Mouse (Mus musculus) limb, embryonic 13.5 days (tissue): ENCODE data around the gene Pou2f3. TPM values are rescaled to one million over a fixed set of nuclear protein-coding genes. Genes with fewer than 3 reads are reported as not detected.

Experiments used
- ATAC-seq: fragments of 200-750 bp; cut with Nextera tagmentation; 2 replicates; pipeline ENCODE4 v1.8.0; 2017; ENCODE audit warnings: low read depth, moderate number of reproducible peaks, moderate TSS enrichment; ENCODE audit not compliant: low FRiP score
- H3K27ac ChIP-seq: fragments of 300-500 bp; sonication (generic); 2 replicates; pipeline ENCODE4 v1.5.1; 2015; ENCODE audit warnings: inconsistent platforms, mild to moderate bottlenecking, moderate library complexity
- H3K27me3 ChIP-seq: fragments of 300-500 bp; sonication (generic); 2 replicates; pipeline ENCODE4 v1.6.1; 2015; ENCODE audit warnings: mild to moderate bottlenecking, inconsistent platforms
- H3K36me3 ChIP-seq: fragments of 300-500 bp; sonication (generic); 2 replicates; pipeline ENCODE4 v1.6.1; 2015; ENCODE audit warnings: inconsistent platforms, mild to moderate bottlenecking, moderate library complexity
- H3K4me1 ChIP-seq: fragments of 300-500 bp; sonication (generic); 2 replicates; pipeline ENCODE4 v1.6.1; 2015; ENCODE audit warnings: inconsistent platforms
- H3K4me2 ChIP-seq: fragments of 300-500 bp; sonication (generic); replicated peaks from 2 replicates; pipeline ENCODE4 v1.6.1; 2015; ENCODE audit warnings: inconsistent platforms, mild to moderate bottlenecking, moderate library complexity
- H3K4me3 ChIP-seq: fragments of 300-500 bp; sonication (generic); 2 replicates; pipeline ENCODE4 v1.5.1; 2015; ENCODE audit warnings: moderate library complexity, mild to moderate bottlenecking, inconsistent platforms
- H3K9ac ChIP-seq: fragments of 300-500 bp; sonication (generic); 2 replicates; pipeline ENCODE4 v1.6.1; 2015; ENCODE audit warnings: mild to moderate bottlenecking, inconsistent platforms
- H3K9me3 ChIP-seq: fragments of 300-500 bp; sonication (generic); 2 replicates; pipeline ENCODE4 v1.6.1; 2016; ENCODE audit warnings: inconsistent platforms
- WGBS: fragments of 180-500 bp; shearing (Covaris S2); methylation state at CpG from one replicate; pipeline ENCODE4 v1.1.7; 2015; 5-methylcytosine and 5-hydroxymethylcytosine counted together
- polyA plus RNA-seq: library from polyadenylated mRNA; unstranded; fragments of >200 nt; fragmentation: Nextera tagmentation; extraction: Ambion mirVana; gene quantifications from 2 replicates; pipeline ENCODE4 v1.2.1, GENCODE M21; 2015

Gene Pou2f3
- polyA plus RNA-seq, 1 experiment from 2014 or later = 0.74 TPM

DNA sequence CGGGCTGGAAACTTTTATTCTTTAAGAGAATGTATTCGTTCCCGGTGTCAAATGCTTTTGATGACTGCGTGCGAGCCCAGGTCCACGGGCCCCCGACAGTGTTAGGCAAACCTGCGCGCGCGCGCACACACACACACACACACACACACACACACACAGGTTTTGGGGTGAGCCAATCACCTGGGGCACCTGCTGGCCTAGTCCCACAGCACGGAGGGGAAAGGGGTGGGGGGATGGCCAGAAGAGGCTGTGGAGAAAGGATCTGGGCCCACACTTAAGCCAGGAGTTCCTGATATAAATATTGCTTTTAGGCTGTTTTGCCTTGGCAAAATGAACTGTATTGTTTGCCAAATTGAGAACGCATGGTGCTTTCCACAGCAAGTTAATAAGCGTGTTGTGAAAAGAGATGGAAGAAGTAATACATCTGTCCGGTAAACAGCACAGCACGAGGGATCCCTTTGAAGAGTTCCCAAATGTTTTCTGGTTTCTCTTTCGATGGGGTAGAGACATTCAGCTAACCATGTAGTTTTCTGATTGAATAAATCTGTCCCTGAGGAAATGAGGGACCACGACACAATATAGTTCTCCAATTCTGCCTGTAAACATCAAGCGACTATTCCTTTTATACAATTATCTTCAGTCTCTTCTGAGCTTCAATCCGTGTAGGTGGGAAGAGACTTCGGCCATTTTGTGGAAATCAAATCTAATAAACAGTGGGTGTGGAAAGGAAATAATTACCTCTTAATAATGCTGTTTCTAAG is 103.6 kb downstream of the Pou2f3 start:
- peak; percentile 13; the same call in 1 of the 2 replicates for ATAC-seq

GRCm38 (mm10) chr9:43105664-43106361 is 104.4 kb downstream of the Pou2f3 start:
- WGBS = under 1% methylated on average over 78 of the region's 91 CpGs

More for the DNA sequence above, 103.6 kb downstream of the Pou2f3 start:
- 16% methylated on average over 22 of the region's 22 CpGs for WGBS
- Histone ChIP-seq H3K4me2 (peak overlapping the region; percentile 78), H3K4me3 (peak overlapping the region; percentile 87), H3K27ac (peak overlapping the region; percentile 94), H3K9ac (peak overlapping the region; percentile 97), H3K9me3 (no peaks in the 10 kb centered on the region), H3K27me3 (no peaks in the 10 kb centered on the region), H3K36me3 (peaks cover 14% of the 10 kb centered on the region), H3K4me1 (peaks cover 33% of the 10 kb centered on the region)

DNA sequence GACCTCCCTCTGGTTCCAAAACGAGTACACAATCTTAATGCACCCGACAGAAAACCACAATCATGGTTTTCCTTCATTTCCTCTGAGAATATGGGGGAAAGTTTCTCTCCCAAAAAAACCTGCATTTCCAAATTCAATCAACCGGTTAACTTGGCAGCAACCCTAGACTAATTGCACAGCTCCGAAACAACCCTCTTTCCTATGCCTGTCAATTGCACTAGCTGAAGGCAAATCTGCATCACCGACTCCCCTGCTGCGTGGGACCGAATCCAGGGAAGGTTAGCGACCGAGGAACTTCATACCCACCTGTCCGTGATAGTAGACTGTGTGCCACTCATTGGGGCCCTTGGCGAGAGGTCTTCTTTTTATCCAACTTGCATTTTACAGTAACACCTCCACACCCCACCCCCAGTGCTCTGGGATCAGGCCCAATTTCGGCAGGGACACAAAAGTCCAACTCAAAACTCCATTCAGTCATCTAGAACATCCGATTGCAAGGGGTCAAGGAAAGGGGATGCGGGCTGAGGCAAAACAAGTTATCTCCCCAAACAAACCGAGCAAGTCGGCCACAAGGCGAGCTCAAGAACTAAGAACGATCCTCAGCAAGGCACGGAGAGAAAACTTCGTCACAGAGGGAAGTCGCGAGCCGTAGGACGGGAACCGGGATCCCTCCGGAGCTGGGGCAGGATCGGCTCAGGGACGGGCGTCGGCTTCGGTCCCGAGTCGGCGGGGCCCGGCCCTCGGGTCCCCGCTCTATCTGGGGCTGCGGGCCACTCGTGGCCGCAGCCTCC is 105.1 kb downstream of the Pou2f3 start:
- Histone ChIP-seq H3K4me3 (peak overlapping the region; percentile 87), H3K4me1 (peaks cover 36% of the 10 kb centered on the region), H3K27ac (peak overlapping the region; percentile 94), H3K4me2 (peak overlapping the region; percentile 78), H3K36me3 (no peaks in the 10 kb centered on the region), H3K9ac (peak overlapping the region; percentile 97), H3K9me3 (no peaks in the 10 kb centered on the region), H3K27me3 (no peaks in the 10 kb centered on the region)
- ATAC-seq = no peak
- WGBS = under 1% methylated on average over 40 of the region's 40 CpGs

More at GRCm38 (mm10) chr9:43105664-43106361, 104.4 kb downstream of the Pou2f3 start:
- Histone ChIP-seq H3K36me3 (peaks cover 6% of the 10 kb centered on the region), H3K9ac (peak overlapping the region; percentile 97), H3K4me1 (peaks cover 34% of the 10 kb centered on the region), H3K9me3 (no peaks in the 10 kb centered on the region), H3K4me2 (peak overlapping the region; percentile 78), H3K27ac (peak overlapping the region; percentile 94), H3K4me3 (peak overlapping the region; percentile 87), H3K27me3 (no peaks in the 10 kb centered on the region)
- peak; percentile 88 for ATAC-seq

GRCm38 (mm10) chr9:43104526-43104872 is 105.7 kb downstream of the Pou2f3 start:
- H3K4me2 ChIP-seq = peak overlapping the region; percentile 78
- no peaks in the 10 kb centered on the region for H3K36me3 ChIP-seq
- H3K4me1 ChIP-seq = peaks cover 36% of the 10 kb centered on the region
- no peaks in the 10 kb centered on the region for H3K9me3 ChIP-seq
- peak overlapping the region; percentile 97 for H3K9ac ChIP-seq
- no peak for ATAC-seq
- H3K27ac ChIP-seq = no peak overlapping the region
- peak overlapping the region; percentile 87 for H3K4me3 ChIP-seq
- WGBS = 2% methylated on average over 4 of the region's 4 CpGs
- H3K27me3 ChIP-seq = no peaks in the 10 kb centered on the region

DNA sequence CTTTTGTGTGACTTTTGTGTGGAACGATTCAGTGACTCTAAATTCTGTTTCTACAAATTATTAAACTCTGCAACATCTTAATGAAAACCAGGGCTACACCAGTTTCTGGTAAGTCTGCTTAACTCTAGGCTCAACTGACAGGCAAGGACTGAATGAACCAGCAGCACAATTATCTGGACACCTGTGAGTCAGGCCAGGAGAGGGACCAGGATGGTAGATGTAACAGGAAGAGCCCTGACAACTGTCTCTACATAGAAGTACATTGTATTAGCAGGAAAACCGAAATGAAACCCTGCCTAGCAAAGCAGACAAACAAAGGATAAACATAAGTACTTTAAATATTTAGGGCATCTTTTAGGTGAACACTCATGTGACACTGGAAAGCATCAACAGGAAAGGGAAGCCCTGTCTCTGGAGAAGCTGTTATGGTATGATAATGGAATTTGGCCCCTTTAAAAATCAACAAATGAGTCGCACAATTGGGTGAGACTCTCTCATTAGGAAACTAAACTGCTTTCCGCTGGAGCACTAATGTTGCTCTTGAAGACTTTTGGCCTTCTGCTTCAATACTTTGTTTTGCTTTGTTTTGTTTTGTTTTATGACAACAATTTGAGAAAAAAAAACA is 106.4 kb downstream of the Pou2f3 start:
- Histone ChIP-seq H3K9me3 (no peaks in the 10 kb centered on the region), H3K9ac (peak overlapping the region; percentile 50; the same call in 1 of the 2 replicates), H3K4me2 (peak overlapping the region; percentile 78), H3K27ac (no peak overlapping the region), H3K27me3 (no peaks in the 10 kb centered on the region), H3K4me1 (peaks cover 36% of the 10 kb centered on the region), H3K36me3 (no peaks in the 10 kb centered on the region), H3K4me3 (peak overlapping the region; percentile 87)
- no peak for ATAC-seq
- 27% methylated on average over 4 of the region's 4 CpGs for WGBS

DNA sequence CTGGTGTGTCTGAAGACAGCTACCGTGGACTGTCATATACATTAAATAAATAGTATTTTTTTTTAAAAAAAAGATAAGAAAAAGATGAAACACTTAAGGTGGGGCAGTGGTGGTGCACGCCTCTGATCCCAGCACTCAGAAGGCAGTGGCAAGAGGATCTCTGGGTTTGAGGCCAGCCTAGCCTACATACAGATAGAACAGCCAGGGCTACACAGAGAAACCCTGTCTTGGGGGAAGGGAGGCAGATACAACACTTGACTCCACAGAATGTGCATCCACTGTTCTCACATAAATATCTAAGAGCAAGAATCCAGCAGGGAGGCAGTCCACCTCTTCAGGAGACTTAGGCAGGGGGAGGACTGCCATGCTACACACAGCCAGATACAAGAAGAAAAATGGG is 107.2 kb downstream of the Pou2f3 start:
- ATAC-seq = no peak
- WGBS = 94% methylated on average over 2 of the region's 2 CpGs
- H3K4me3 ChIP-seq = peak overlapping the region; percentile 87
- H3K27ac ChIP-seq = no peak overlapping the region
- H3K36me3 ChIP-seq = no peaks in the 10 kb centered on the region
- peak overlapping the region; percentile 78 for H3K4me2 ChIP-seq
- H3K4me1 ChIP-seq = peaks cover 36% of the 10 kb centered on the region
- H3K27me3 ChIP-seq = no peaks in the 10 kb centered on the region
- H3K9me3 ChIP-seq = no peaks in the 10 kb centered on the region
- no peak overlapping the region; the same call in 1 of the 2 replicates for H3K9ac ChIP-seq

DNA sequence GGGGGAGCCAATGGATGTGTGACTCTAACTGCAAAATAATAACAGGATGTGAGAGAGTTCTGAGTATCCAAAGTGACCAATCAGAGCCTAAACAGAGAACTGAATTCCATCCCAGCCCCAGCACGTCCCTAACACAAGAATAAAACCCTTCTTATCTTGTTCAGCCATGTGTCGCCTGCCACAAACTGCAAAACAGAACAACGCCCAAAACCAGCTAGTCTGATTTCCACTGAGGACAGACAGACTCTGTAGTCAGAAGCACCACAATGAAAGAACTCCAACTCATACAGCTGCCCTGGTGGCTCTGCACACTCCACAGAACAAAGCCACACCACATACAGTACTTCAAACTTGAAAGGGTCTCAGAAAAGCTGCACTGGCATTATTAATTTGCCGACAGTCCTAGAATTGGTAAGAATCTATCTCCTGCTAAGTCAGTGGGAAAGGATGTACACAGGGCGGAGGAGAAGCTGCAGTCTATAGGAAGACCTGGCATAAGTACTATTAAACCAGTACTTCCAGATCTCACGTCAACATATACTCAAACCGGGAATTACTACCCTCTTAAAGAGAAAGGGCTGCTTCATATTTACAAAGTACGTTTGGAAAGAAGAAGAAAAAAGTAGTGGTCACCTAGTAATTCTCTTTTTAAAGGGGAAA is 108.1 kb downstream of the Pou2f3 start:
- no peak for ATAC-seq
- peak overlapping the region; percentile 19; the same call in 1 of the 2 replicates for H3K4me3 ChIP-seq
- H3K27ac ChIP-seq = no peak overlapping the region
- H3K4me2 ChIP-seq = peak overlapping the region; percentile 78
- WGBS = 75% methylated on average over 8 of the region's 8 CpGs
- peak overlapping the region; percentile 31; the same call in 1 of the 2 replicates for H3K9ac ChIP-seq
- no peaks in the 10 kb centered on the region for H3K9me3 ChIP-seq
- peaks cover 40% of the 10 kb centered on the region for H3K4me1 ChIP-seq
- no peaks in the 10 kb centered on the region for H3K27me3 ChIP-seq
- no peaks in the 10 kb centered on the region for H3K36me3 ChIP-seq

DNA sequence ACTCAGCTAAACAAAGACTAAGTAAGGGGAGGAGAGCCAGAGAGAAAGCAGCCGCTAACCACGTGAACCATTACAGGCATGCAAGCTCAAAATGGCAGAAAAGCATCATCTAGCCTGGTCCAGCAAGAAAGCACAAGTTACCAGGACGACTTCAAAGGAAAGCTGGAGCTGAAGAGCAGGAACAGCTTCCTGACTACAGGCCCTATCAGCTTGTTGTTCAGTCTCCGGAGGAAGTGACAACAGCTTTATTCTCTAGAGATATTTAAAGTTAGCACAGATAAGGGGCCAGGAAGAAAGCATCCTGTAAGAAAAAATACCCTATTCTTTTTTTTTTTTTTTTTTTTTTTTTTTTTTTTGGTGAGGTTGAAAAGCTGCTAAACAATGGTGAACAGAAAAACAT is 111.2 kb downstream of the Pou2f3 start:
- 71% methylated on average over 4 of the region's 4 CpGs for WGBS
- Histone ChIP-seq H3K4me3 (no peak overlapping the region), H3K36me3 (no peaks in the 10 kb centered on the region), H3K9me3 (no peaks in the 10 kb centered on the region), H3K9ac (no peak overlapping the region), H3K27me3 (no peaks in the 10 kb centered on the region), H3K27ac (no peak overlapping the region), H3K4me1 (peaks cover 35% of the 10 kb centered on the region), H3K4me2 (no peak overlapping the region)
- no peak for ATAC-seq

- Histone ChIP-seq H3K36me3 (no peaks in the 10 kb centered on the region), H3K4me1 (peaks cover 30% of the 10 kb centered on the region), H3K27me3 (no peaks in the 10 kb centered on the region), H3K4me2 (no peak overlapping the region), H3K9me3 (no peaks in the 10 kb centered on the region), H3K9ac (no peak overlapping the region), H3K4me3 (no peak overlapping the region), H3K27ac (no peak overlapping the region)
- WGBS = 88% methylated on average over 3 of the region's 3 CpGs
- ATAC-seq = no peak
Measured at GRCm38 (mm10) chr9:43097801-43098557, 112.2 kb downstream of the Pou2f3 start.

GRCm38 (mm10) chr9:43096337-43096736 is 113.8 kb downstream of the Pou2f3 start:
- H3K27ac ChIP-seq = no peak overlapping the region
- H3K4me3 ChIP-seq = no peak overlapping the region
- H3K27me3 ChIP-seq = no peaks in the 10 kb centered on the region
- H3K4me2 ChIP-seq = no peak overlapping the region
- ATAC-seq = no peak
- H3K36me3 ChIP-seq = no peaks in the 10 kb centered on the region
- no peak overlapping the region for H3K9ac ChIP-seq
- H3K9me3 ChIP-seq = no peaks in the 10 kb centered on the region
- H3K4me1 ChIP-seq = peaks cover 19% of the 10 kb centered on the region

- H3K9ac ChIP-seq = no peak overlapping the region
- H3K27me3 ChIP-seq = no peaks in the 10 kb centered on the region
- no peak overlapping the region for H3K4me2 ChIP-seq
- H3K36me3 ChIP-seq = no peaks in the 10 kb centered on the region
- ATAC-seq = no peak
- peaks cover 15% of the 10 kb centered on the region for H3K4me1 ChIP-seq
- no peaks in the 10 kb centered on the region for H3K9me3 ChIP-seq
- WGBS = 91% methylated on average over 4 of the region's 4 CpGs
- H3K4me3 ChIP-seq = no peak overlapping the region
- no peak overlapping the region for H3K27ac ChIP-seq
Measured at GRCm38 (mm10) chr9:43094828-43095227, 115.3 kb downstream of the Pou2f3 start.
